Mouse (Mus musculus): Measurements from ENCODE around the gene Gfer.
"Not testable (repeated sequence)": the region's sequence is repeated elsewhere in the genome, so short reads cannot be mapped to it uniquely, and the experiment has no call there.

The Gfer gene

GRCm38 (mm10) chr17:24722220-24722924, 26.4 kb upstream of the Gfer start:
- DNase-seq (ENCODE audit: low read depth), result no peak

- not testable (repeated sequence) for DNase-seq (ENCODE audit: low read depth)
Measured at GRCm38 (mm10) chr17:24721383-24721955, 25.5 kb upstream of the Gfer start.

GRCm38 (mm10) chr17:24720616-24721015, 24.7 kb upstream of the Gfer start:
- DNase-seq (ENCODE audit: low read depth), result not testable (repeated sequence)

GRCm38 (mm10) chr17:24719494-24720222, 23.7 kb upstream of the Gfer start:
- DNase-seq (ENCODE audit: low read depth), result peak; percentile 98

GRCm38 (mm10) chr17:24718938-24719337, 23.0 kb upstream of the Gfer start:
- not testable (repeated sequence) for DNase-seq (ENCODE audit: low read depth)

GRCm38 (mm10) chr17:24717943-24718342, 22.0 kb upstream of the Gfer start, which contains the start of the genes Rnf151 and Rps2:
TSS of gene Rnf151 (minus strand) at chr17:24718063.
TSS of gene Rps2 (plus strand) at chr17:24718116.
- no peak for DNase-seq (ENCODE audit: low read depth)

- no peak for DNase-seq (ENCODE audit: low read depth)
Measured at GRCm38 (mm10) chr17:24716166-24716682, 20.3 kb upstream of the Gfer start.

- DNase-seq (ENCODE audit: low read depth), result no peak
Measured at GRCm38 (mm10) chr17:24715556-24715955, 19.6 kb upstream of the Gfer start.

GRCm38 (mm10) chr17:24708646-24709045, 12.7 kb upstream of the Gfer start:
- no peak for DNase-seq (ENCODE audit: low read depth)

- DNase-seq (ENCODE audit: low read depth), result no peak
Measured at GRCm38 (mm10) chr17:24707801-24708425, 12.0 kb upstream of the Gfer start.

- peak; percentile 80 for DNase-seq (ENCODE audit: low read depth)
Measured at GRCm38 (mm10) chr17:24706982-24707800, 11.2 kb upstream of the Gfer start, which contains the start of gene Tbl3. TSS of gene Tbl3 (minus strand) at chr17:24707660.

GRCm38 (mm10) chr17:24705821-24706220, 9.9 kb upstream of the Gfer start:
- no peak for DNase-seq (ENCODE audit: low read depth)

- DNase-seq (ENCODE audit: low read depth), result no peak
Measured at GRCm38 (mm10) chr17:24701251-24701650, 5.3 kb upstream of the Gfer start.

- no peak for DNase-seq (ENCODE audit: low read depth)
Measured at GRCm38 (mm10) chr17:24699473-24699872, 3.5 kb upstream of the Gfer start.

- DNase-seq (ENCODE audit: low read depth), result no peak
Measured at GRCm38 (mm10) chr17:24698715-24699114, 2.8 kb upstream of the Gfer start.

- no peak for DNase-seq (ENCODE audit: low read depth)
Measured at GRCm38 (mm10) chr17:24697985-24698384, 2.0 kb upstream of the Gfer start.

GRCm38 (mm10) chr17:24695326-24696010, 488 bp downstream of the Gfer start:
- no peak for DNase-seq (ENCODE audit: low read depth)

GRCm38 (mm10) chr17:24692385-24692784, 3.6 kb downstream of the Gfer start:
- DNase-seq (ENCODE audit: low read depth), result no peak

GRCm38 (mm10) chr17:24689251-24690081, 6.5 kb downstream of the Gfer start, which contains the start of gene Syngr3:
TSS of gene Syngr3 (minus strand) at chr17:24689955.
- DNase-seq (ENCODE audit: low read depth), result no peak

- no peak for DNase-seq (ENCODE audit: low read depth)
Measured at GRCm38 (mm10) chr17:24687599-24687998, 8.4 kb downstream of the Gfer start.

Data from fibroblast of lung, adult 2 months (primary cell).